Mouse (Mus musculus) adrenal gland, postnatal 25 days (tissue): ENCODE measurements around the gene Gm11060. TPM values are rescaled to one million over a fixed set of nuclear protein-coding genes. Genes with fewer than 3 reads are reported as not detected.

Experiments used
- DNase-seq: peaks from one replicate; pipeline ENCODE4 v3.0.0; 2021; ENCODE audit warnings: mixed read lengths
- total RNA-seq: library from RNA; stranded (reverse); gene quantifications from 2 replicates; pipeline ENCODE4 v1.2.3, GENCODE M21; 2021

The Gm11060 gene
- total RNA-seq, 1 experiment from 2014 or later: not detected

DNA sequence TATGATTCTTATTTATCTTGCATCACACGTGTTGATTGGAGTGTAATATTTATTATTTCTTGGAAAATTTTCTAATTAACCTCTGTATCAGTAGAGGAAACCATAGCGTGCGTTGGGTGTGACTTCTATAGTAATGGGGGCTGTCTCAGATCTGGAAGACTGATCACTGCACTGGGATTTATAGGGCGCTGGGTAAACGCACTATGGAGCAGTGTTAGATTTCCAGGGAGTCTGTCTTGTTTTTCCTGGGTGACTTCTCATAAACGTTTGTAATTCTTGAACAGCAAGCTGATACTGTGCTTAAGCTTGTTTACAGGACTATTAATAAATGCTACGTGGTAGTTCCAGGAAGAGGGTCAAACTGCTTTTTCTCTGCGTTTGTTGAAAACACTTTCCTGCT lies 25.9 kb downstream of the Gm11060 start:
- DNase-seq: no peak

DNA sequence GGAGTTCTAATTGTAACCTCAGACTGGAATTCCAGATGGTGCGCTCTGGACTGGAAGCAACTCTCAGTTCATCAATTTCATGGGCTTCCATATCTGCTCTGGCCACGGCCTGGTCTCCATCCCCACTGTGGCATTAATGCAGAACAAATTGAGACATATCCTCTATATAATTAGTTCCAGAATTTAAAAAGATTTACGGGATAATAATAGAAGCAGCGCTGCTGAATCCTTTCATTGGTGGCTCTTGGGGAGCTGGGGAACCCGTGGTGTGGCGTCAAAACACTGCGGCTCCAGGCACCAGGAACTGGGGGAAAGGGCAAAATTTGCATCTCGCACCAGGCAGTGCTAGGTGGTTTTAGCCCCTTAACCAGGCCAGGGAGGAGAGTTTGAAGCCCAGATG lies 30.4 kb downstream of the Gm11060 start:
- DNase-seq: no peak

DNA sequence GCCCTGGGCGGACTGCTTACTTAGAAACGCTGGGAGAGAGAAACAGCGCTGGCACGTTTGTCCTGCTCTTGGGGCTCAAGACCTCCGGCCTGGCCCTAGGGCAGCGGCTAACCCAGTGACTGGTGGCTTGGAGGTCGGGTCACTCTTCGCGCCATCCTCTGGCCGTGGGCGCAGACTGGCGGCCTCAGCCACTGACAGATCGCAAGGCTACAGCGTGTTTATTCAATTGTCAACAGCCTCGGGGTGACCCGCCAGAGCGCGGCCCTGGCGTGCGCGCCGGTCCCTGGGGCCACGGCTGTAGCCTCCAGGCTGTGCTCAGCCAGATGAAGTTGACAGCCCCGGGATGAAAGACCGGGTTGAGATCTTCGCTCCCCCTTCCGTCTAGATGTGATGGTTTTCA lies 31.1 kb downstream of the Gm11060 start:
- DNase-seq: no peak

DNA sequence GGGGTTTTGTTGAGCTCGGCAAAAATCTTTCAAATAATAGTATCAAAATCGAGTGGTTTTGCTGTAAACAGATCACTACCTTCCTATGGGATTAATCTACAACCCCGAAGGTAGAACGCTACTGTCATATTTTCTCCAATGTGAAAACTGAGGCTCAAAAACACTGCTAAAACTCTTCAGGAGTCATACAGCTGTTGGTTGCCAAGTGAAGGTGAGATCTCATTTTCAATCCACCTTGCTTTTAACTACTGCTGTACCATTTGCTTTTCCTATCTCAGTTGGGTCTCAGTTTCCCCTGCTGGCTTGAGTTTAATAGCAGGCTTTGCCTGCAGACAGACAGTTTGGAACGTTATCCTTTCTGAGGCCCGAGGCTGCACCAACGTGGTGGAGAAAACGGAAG lies 31.6 kb downstream of the Gm11060 start:
- no peak for DNase-seq

DNA sequence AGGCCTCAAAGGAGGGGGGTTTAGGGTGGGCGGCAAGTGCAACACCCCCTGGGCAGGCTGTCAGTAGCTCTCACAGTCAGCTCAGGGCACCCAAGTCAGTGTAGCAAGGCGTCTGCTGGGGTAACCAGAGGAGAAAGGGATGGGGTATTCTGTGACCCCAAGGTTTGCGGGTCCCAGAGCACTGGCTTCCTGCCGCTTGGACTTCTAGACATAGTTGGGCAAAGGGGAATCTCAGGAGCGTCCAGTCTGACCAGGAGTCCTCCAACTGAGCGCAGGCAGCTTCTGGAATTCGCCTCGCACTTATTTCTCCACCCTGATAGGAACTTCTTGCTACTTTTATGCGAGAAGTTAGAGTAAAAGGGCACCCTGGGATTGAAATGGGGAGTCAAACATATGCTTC lies 32.1 kb downstream of the Gm11060 start:
- DNase-seq: no peak

DNA sequence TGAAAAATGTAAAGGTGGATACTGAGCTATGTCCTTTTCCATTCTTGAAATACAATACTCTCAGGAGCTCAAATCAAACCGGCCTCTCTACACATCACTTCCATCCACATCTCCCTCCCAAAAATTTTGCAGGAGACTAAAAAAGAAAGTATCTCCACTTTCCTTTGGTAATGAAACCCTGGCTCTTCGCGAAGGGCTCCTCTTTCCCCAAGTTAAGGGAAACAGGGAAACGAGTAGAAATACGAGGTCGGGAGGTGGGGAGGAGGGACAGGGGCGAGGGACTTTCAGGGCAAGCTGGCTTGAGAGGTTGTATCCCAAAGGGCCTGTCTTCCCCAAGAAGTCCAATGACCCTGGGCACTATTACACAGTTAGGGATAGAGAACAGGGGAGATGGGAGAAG lies 32.6 kb downstream of the Gm11060 start:
- DNase-seq: no peak

DNA sequence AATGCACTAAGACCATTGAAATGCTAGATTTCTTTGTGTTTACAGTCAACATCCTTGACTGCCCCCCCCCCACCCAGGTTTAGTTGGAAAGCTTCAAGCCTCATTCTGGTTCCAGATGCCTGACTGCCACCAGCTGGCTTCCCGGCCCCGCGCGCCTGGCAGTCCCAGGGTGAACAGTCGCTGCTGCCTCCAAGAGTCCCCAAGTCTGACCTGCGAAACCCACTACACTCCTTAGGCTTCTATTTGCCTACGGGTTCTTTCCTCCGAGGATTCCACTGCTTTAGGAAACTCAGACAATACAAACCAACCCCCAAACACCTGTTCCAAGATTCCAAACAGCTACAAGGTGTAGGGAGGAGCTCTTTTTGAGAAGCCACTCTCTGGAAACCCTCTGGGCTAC lies 33.4 kb downstream of the Gm11060 start:
- no peak for DNase-seq

DNA sequence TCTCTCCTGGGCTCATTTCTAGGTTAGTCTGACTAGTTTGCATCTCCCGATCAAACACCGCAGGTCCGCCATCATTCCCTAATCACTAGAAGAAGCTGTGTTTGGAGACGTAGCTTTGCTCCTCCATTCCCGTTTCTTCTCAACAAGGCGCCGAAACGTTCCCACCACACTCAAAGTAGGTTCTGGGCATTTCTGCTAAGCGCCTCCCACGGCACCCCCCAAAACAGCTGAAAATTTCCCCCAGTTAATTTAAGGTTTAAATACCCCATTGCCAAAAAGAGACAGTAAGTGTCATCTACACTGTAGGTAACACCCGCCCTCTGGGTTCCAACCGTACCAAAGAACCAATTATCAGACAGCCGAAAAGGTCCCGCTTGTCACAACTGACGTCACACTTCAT lies 33.8 kb downstream of the Gm11060 start:
- no peak for DNase-seq

DNA sequence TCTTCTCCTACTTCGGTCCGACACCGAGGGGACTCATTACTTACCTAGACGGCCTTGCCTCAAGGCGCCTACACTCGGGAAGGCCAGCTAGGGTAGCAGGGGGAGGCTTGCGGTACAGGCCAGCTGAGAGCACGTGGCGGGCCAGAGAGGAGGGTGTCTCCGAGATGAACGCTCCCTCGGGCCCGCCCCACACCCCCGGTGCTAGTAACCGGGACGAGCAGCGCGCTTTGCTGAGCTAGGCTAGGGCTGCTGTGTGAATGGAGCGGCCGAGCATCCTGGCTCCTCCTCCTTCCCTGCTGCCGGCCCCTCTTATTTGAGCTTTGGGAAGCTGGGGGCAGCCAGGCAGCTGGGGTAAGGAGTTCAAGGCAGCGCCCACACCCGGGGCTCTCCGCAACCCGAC lies 34.5 kb downstream of the Gm11060 start, which contains the start of gene Wt1:
TSS of gene Wt1 (plus strand) at position 251 of the 400 bp plus-strand sequence.
- DNase-seq: no peak

DNA sequence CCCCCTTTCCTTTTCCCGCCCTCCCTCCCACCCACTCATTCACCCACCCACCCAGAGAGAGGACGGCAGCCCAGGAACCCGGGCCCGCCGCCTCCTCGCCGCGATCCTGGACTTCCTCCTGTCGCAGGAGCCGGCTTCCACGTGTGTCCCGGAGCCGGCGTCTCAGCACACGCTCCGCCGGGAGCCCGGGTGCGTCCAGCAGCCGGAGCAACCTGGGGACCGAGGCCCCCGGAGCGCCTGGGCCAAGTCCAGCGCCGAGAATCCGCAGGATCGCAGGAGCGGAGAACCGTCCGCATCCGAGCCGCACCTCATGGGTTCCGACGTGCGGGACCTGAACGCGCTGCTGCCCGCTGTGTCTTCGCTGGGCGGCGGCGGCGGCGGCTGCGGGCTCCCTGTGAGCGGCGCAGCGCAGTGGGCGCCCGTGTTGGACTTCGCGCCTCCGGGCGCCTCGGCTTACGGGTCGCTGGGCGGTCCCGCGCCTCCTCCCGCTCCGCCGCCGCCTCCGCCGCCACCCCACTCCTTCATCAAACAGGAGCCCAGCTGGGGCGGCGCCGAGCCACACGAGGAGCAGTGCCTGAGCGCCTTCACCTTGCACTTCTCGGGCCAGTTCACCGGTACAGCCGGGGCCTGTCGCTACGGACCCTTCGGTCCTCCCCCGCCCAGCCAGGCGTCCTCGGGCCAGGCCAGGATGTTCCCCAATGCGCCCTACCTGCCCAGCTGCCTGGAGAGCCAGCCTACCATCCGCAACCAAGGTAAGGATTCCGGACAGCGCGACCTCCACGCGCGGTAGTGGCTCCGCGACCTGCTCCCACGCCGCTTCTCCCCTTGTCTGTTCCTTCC lies 35.1 kb downstream of the Gm11060 start:
- no peak for DNase-seq

DNA sequence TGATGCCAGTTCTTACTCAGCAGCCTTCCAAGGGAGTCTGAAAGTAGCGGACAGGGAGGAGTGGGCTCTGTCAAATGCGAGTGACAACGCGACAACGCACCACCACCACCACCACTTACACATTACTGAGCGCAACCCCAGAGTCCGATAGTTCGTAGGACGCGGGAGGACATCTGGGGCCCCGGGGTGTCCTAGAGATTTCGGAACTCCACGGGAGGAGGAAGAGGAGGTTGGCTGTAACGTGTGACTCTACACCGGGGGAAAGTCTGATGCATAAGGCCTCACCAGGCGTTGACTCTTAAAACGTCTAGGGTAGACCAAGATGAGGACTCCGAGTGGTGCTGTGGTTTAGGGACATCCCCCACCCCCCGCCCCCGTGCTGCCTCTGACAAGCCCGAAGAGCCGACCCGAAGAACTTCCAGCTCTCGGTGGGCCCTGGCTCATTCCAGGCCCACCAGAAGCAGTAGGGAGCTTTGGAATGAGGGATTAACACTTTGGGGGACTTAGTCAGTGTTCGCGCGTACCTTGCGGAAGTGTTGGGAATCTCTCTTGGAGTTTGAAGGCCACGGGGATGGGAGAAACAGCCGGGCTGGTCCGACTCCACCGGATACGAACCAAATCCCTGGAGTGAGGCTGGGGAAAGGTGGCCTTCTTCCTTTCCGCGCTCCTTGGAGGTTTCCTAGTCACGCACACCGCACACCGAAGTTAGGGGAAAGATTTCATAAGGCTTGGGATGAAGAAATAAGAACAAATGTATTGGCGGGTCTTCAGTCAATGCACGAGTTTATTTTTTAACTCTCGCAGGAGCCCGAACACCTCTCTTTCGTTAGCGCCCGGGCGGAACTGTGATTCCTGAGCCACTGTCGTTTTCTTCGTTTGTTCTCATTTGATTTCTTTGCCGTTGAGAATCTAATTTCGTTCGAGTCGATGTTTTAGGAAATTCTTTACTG lies 36.0 kb downstream of the Gm11060 start:
- DNase-seq: no peak

DNA sequence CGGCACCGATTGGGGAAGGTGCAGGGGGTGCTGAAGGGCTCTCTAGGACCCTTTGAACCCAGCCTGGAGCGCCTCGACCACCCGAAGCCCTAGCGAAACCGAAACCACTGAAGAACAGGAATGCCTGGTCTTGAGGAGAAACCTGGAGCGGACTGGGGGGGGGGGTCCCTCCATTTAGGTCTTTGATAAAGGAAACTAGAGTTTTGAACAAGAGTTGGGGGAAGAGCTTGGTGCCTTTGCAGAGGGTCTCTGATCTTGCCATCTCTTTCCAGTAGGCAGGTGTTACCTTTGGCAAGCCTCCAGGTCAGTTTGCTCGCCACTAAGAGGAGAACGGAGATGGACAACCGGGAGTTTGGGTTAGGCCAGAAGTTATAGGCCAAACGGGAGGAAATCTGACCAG lies 36.7 kb downstream of the Gm11060 start:
- DNase-seq: no peak

DNA sequence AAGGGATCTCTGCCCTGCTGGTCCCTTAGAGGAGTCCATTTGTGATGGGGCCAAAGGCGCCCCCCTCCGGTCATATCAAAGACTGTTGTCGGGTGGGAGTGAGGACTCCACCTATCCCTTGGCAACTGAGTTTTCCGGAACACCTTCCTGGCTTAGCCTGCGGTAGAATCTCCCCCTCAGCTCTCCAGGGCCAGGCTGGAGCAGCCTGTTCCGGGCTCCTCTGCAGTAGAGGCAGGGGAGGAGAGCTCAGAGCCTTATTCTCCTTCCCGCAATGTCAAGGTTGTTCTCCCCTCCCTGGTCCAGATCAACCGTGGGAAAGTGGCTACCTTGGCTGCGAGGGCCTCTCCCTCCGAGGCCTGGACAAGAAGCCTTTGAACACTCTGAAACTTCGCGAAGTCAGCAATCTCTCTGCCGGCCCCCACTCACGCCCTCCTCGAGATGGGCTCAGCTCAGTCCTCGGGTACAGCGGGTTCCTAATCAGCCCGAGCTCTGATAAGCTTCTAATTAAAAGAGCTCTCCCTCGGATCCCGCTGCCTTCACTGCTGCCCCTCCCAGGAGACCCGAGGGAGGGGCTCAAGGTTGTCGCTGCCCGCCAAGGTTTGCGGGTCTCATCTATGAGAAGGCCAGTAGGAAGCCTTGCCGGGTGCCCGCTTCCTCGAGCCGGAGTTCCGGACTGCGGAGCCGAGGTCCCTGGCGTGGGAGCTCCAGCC lies 38.7 kb downstream of the Gm11060 start:
- no peak for DNase-seq

DNA sequence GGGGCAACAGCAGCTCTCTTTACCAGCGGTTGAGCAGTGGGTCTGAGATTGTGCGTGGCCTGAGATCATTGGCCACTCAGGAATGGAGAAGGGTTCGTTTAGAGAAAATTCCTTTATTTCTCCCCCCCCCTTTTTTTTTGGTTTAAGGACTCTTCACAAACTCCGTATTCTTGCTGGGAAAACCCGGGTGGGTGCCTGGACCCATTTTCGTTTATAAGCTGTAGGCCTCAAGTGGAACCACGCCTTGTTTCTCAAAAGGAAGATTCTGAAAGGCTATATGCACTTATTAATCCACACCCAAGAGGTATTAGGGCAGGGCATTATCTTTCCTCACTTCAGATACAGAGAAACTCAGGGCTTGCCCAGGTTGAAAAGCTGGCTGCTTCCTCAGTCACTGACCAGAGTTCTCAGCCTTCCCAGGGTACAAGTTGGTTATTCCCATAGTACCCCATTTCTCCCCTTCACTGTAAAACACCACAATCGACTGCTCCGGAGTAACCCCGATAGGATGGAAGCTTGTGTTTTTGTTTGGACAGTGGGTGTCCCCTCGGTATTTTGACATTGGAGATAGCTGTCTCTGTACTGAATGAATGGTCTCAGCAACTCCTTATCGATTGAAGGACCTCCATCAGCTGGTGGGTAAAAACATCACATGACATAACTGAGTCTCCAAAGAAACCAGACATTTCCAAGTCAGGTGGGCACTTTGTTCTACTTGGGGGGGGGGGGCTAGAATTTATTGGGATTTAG lies 39.4 kb downstream of the Gm11060 start:
- DNase-seq: no peak

DNA sequence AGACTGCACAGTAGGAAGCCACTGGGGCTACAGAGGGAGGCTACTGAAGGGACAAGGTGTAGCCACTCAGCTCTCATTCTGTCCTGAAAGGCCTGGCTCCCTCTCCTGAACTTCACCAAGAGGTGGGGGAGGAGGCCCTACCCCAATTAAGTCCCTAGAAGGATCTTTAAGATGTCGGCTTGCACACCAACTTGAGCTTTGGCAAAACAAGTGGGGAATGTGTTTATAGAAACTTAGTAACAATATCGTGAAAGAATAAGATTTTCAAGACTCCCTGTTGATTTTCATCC lies 39.9 kb downstream of the Gm11060 start:
- DNase-seq: no peak

DNA sequence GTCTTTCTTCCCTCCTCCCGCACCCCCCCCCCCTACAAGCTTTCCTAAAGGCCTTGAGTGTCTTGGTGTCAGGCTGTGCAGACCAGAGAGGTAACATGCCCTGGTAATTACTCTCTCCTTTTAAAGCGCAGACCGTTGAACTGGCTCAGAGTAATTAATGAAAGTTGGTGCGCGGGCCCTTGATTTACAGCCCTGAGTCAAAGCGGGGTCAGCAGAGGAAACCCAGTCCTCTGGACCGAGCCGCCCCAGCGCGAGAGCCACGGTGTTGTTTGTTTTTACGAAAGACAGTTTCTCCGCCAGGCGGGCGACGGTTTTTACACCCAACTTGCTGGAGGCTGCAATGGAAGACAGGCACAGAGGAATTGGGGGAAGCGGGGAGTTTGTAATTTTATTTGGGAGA lies 40.5 kb downstream of the Gm11060 start:
- no peak for DNase-seq

DNA sequence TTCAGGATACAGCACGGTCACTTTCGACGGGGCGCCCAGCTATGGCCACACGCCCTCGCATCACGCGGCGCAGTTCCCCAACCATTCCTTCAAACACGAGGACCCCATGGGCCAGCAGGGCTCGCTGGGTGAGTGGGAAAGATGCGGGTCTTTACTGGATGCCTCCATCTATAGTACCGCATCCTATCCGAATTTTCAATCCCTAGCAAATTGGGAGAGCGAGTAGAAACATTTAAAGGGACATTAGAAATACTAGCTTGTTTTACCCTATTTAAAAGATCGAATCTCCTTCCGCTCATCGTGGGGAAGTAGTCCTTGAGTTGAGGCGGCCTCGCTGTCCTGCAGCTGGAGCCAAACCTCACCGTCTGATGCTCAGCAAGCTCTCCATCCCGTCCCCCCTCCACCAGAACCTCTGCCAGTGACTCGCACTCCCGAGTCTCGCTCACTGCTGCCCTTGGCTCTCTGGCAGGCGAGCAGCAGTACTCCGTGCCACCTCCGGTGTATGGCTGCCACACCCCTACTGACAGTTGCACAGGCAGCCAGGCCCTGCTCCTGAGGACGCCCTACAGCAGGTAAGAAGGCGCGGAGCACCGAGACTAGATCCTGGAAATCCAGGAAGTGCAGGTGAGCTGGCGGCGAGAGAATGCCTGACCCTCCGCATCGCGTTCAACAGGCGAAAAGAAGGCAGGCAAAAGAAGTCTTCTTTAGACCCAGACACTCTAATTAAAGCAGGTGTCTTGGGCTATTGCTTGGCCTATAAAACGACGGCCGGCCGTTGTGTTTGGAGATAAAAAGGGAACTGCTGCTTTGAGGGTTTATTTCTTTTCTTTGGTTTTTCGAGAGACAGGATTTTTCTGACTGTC lies 41.3 kb downstream of the Gm11060 start:
- DNase-seq: no peak

DNA sequence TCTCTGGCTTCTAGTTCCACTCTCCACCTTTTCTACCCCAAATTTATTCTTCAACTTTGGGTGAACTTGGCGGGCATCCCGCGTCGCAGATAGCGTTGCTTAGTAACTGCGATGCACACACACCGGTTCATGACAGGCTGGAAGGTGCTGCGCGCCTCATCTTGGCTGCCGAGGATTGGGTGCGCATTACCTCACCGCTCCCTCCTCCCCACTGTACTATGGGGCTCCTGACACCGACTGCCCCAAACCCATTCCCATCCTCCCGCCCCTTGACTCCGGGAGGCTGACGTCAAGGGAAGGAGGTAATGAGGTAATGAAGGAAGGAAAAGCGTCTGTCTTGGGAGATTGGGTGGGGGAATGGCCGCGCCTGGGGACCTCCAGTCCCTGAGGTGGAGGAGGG lies 42.5 kb downstream of the Gm11060 start:
- DNase-seq: no peak

DNA sequence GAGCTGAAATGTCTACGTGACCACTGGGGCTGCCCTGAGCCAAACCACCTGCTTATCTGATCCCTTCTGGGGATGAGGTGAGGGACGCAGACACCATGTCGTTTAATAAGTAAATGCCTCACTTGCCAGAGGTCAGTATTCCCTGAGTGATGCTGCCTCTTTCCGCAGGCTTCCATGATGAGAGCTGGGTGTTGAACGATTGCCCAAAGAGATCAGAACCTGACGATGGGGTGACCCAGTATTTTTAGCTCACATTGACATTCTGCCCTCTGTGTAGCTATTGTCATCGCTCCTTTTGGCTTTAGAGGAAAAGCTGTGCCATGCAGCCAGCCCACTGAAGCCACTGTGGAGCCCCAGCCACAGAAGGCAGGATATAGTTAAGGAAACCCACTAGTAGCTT lies 47.7 kb downstream of the Gm11060 start:
- no peak for DNase-seq

DNA sequence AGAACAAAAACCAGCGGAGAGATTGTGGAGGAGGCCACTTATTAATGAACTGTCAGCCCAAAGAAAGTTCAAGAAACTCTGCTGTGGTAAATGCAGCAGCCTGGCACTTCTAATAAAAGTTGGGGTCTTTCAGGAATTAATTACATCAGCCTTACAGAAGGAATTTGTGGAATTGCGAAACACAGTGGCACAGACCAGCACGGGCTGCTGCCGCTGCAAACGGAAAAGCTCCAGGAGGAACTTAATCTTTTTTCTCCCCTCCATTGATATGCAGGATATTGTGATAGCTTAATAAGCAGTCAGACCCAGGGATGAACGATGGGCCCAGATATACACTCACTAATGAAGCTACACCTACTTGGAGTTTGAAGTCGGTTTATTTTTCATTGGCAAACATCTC lies 49.6 kb downstream of the Gm11060 start:
- no peak for DNase-seq
